Mouse (Mus musculus) splenic B cell, adult 2 months (primary cell): ENCODE results near the gene H1foo.

Source experiments
- DNase-seq: peaks from one replicate; pipeline ENCODE4 v3.0.0-alpha.2; 2011; ENCODE audit warnings: low read depth, low spot score
- H3K27me3 ChIP-seq: 2 replicates; pipeline ENCODE4 v1.6.1; 2012; ENCODE audit warnings: mild to moderate bottlenecking, low read length, moderate library complexity, mixed read lengths; ENCODE audit not compliant: control insufficient read depth, poor library complexity, insufficient read depth, severe bottlenecking
- H3K36me3 ChIP-seq: 2 replicates; pipeline ENCODE4 v1.6.1; 2012; ENCODE audit warnings: mild to moderate bottlenecking, low read length, moderate library complexity, mixed read lengths; ENCODE audit not compliant: control insufficient read depth, poor library complexity, insufficient read depth, severe bottlenecking

Gene H1foo

GRCm38 (mm10) chr6:115961743-115962142, 17.0 kb downstream of the H1foo start:
- no peaks in the 10 kb centered on the region for H3K27me3 ChIP-seq
- no peaks in the 10 kb centered on the region; the same call in 1 of the 2 replicates for H3K36me3 ChIP-seq
- no peak for DNase-seq

GRCm38 (mm10) chr6:115962439-115963085, 17.8 kb downstream of the H1foo start:
- DNase-seq = no peak
- H3K36me3 ChIP-seq = no peaks in the 10 kb centered on the region; the same call in 1 of the 2 replicates
- no peaks in the 10 kb centered on the region for H3K27me3 ChIP-seq

GRCm38 (mm10) chr6:115963656-115964055, 18.9 kb downstream of the H1foo start:
- no peak for DNase-seq
- Histone ChIP-seq H3K36me3 (no peaks in the 10 kb centered on the region; the same call in 1 of the 2 replicates), H3K27me3 (no peaks in the 10 kb centered on the region)

- no peaks in the 10 kb centered on the region for H3K27me3 ChIP-seq
- H3K36me3 ChIP-seq = no peaks in the 10 kb centered on the region; the same call in 1 of the 2 replicates
- DNase-seq = no peak
These were observed 21.7 kb downstream of the H1foo start for GRCm38 (mm10) chr6:115966227-115966966.

- Histone ChIP-seq H3K27me3 (no peaks in the 10 kb centered on the region), H3K36me3 (no peaks in the 10 kb centered on the region; the same call in 1 of the 2 replicates)
- DNase-seq = no peak
These were observed 22.6 kb downstream of the H1foo start for GRCm38 (mm10) chr6:115967291-115967880.

- Histone ChIP-seq H3K36me3 (no peaks in the 10 kb centered on the region), H3K27me3 (no peaks in the 10 kb centered on the region)
- no peak for DNase-seq
These were observed 23.3 kb downstream of the H1foo start for GRCm38 (mm10) chr6:115968086-115968485.

- no peak for DNase-seq
- H3K27me3 ChIP-seq = no peaks in the 10 kb centered on the region
- no peaks in the 10 kb centered on the region for H3K36me3 ChIP-seq
These were observed 24.0 kb downstream of the H1foo start for GRCm38 (mm10) chr6:115968700-115969099.

- H3K27me3 ChIP-seq = no peaks in the 10 kb centered on the region
- H3K36me3 ChIP-seq = no peaks in the 10 kb centered on the region
- DNase-seq = no peak
These were observed 24.4 kb downstream of the H1foo start for GRCm38 (mm10) chr6:115969103-115969502.

- DNase-seq = peak; percentile 65
- H3K36me3 ChIP-seq = no peaks in the 10 kb centered on the region
- no peaks in the 10 kb centered on the region for H3K27me3 ChIP-seq
These were observed 25.2 kb downstream of the H1foo start for GRCm38 (mm10) chr6:115969952-115970351.

- Histone ChIP-seq H3K27me3 (no peaks in the 10 kb centered on the region), H3K36me3 (no peaks in the 10 kb centered on the region)
- peak; percentile 14 for DNase-seq
These were observed 26.7 kb downstream of the H1foo start for GRCm38 (mm10) chr6:115971273-115972060.

- Histone ChIP-seq H3K27me3 (no peaks in the 10 kb centered on the region), H3K36me3 (no peaks in the 10 kb centered on the region)
- no peak for DNase-seq
These were observed 27.5 kb downstream of the H1foo start for GRCm38 (mm10) chr6:115972083-115972764.

GRCm38 (mm10) chr6:115973139-115973875, 28.6 kb downstream of the H1foo start:
- DNase-seq = no peak
- Histone ChIP-seq H3K27me3 (no peaks in the 10 kb centered on the region), H3K36me3 (no peaks in the 10 kb centered on the region)

GRCm38 (mm10) chr6:115973881-115974662, 29.3 kb downstream of the H1foo start:
- H3K27me3 ChIP-seq = no peaks in the 10 kb centered on the region
- no peak for DNase-seq
- H3K36me3 ChIP-seq = no peaks in the 10 kb centered on the region
